Mouse (Mus musculus) heart, embryonic 14.5 days (tissue): ENCODE measurements around the gene Ephb2. TPM values are rescaled to one million over a fixed set of nuclear protein-coding genes. Genes with fewer than 3 reads are reported as not detected.

Source experiments
- ATAC-seq: fragments of 200-750 bp; cut with Nextera tagmentation; 2 replicates; pipeline ENCODE4 v1.8.0; 2017; ENCODE audit warnings: low read depth, moderate TSS enrichment; ENCODE audit not compliant: insufficient number of reproducible peaks, insufficient read depth, low FRiP score
- H3K27ac ChIP-seq, 2 experiments: fragments of 200-500 bp in 1 of 2; fragments of 300-500 bp in 1 of 2; sonication (generic) in 1 of 2; replicated peaks in 1 of 2; 2 replicates each; pipeline ENCODE4 v1.5.1; 2012 to 2014; ENCODE audit warnings: low read depth in 2 of 2, low read length in 2 of 2, control low read depth in 1 of 2, mild to moderate bottlenecking in 1 of 2, mixed read lengths in 1 of 2; ENCODE audit not compliant: control insufficient read depth in 1 of 2, insufficient read depth in 1 of 2
- H3K27me3 ChIP-seq: fragments of 300-500 bp; sonication (generic); 2 replicates; pipeline ENCODE4 v1.6.1; 2014; ENCODE audit warnings: mild to moderate bottlenecking, low read length, control low read depth; ENCODE audit not compliant: control insufficient read depth, insufficient read depth
- H3K36me3 ChIP-seq: fragments of 300-500 bp; sonication (generic); 2 replicates; pipeline ENCODE4 v1.6.1; 2014; ENCODE audit warnings: mild to moderate bottlenecking, control low read depth, low read length, mixed read lengths; ENCODE audit not compliant: control insufficient read depth, insufficient read depth
- H3K4me1 ChIP-seq, 2 experiments: fragments of 200-500 bp in 1 of 2; fragments of 300-500 bp in 1 of 2; sonication (generic) in 1 of 2; 2 replicates each; pipeline ENCODE4 v1.6.1; 2012 to 2014; ENCODE audit warnings: low read length in 2 of 2, control low read depth in 1 of 2, mixed read lengths in 1 of 2; ENCODE audit not compliant: control insufficient read depth in 2 of 2, insufficient read depth in 2 of 2
- H3K4me2 ChIP-seq: fragments of 300-500 bp; sonication (generic); 2 replicates; pipeline ENCODE4 v1.6.1; 2014; ENCODE audit warnings: mild to moderate bottlenecking, low read length
- H3K4me3 ChIP-seq, 2 experiments: fragments of 200-500 bp in 1 of 2; fragments of 300-500 bp in 1 of 2; sonication (generic) in 1 of 2; 2 replicates each; pipeline ENCODE4 v1.5.1; 2012 to 2014; ENCODE audit warnings: low read length in 2 of 2, mild to moderate bottlenecking in 2 of 2, control low read depth in 1 of 2, low read depth in 1 of 2, moderate library complexity in 1 of 2; ENCODE audit not compliant: control insufficient read depth in 1 of 2, insufficient read depth in 1 of 2
- H3K9ac ChIP-seq: fragments of 300-500 bp; sonication (generic); 2 replicates; pipeline ENCODE4 v1.6.1; 2014; ENCODE audit warnings: mild to moderate bottlenecking, low read length
- H3K9me3 ChIP-seq: fragments of 300-500 bp; sonication (generic); 2 replicates; pipeline ENCODE4 v1.6.1; 2016; ENCODE audit warnings: low read length, control low read depth; ENCODE audit not compliant: control insufficient read depth
- WGBS: fragments of 180-500 bp; shearing (Covaris S2); extraction: QIAGEN DNeasy Blood & Tissue Kit; methylation state at CpG from one replicate; pipeline ENCODE4 v1.1.7; 2014; 5-methylcytosine and 5-hydroxymethylcytosine counted together
- polyA plus RNA-seq: library from polyadenylated mRNA; unstranded; fragments of >200 nt; fragmentation: Nextera tagmentation; extraction: Ambion mirVana; gene quantifications from 2 replicates; pipeline ENCODE4 v1.2.1, GENCODE M21; 2014

Gene Ephb2
- polyA plus RNA-seq, 1 experiment from 2014 or later: 1.6 TPM

DNA sequence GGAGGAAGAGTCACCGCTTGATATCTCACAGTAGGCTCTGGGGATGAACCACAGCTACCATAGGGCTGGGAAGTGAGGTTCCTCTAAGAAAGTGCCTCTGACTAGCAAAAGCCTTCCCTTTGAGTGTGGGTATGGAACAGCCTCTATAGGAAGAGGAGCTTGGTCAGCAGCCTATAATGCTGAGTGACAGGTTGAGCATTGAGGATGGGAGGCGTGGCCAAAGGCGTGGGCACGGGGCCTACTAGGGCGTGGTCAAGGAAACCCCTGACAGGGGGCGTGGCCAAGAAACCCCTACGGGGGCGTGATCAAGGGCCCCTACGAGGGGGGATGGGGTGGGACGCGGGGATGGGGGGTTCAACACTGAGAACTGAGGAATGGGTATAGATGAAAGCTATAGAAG lies 96.6 kb downstream of the Ephb2 start:
- Histone ChIP-seq H3K27ac (no peak overlapping the region), H3K9me3 (no peaks in the 10 kb centered on the region), H3K9ac (no peak overlapping the region), H3K4me2 (no peak overlapping the region), H3K4me3 (no peak overlapping the region), H3K36me3 (no peaks in the 10 kb centered on the region), H3K4me1 (peaks cover 19 to 31% of the 10 kb centered on the region in 2 experiments), H3K27me3 (peaks cover 5% of the 10 kb centered on the region; the same call in 1 of the 2 replicates)
- no peak for ATAC-seq
- 21% methylated on average over 11 of the region's 11 CpGs for WGBS

DNA sequence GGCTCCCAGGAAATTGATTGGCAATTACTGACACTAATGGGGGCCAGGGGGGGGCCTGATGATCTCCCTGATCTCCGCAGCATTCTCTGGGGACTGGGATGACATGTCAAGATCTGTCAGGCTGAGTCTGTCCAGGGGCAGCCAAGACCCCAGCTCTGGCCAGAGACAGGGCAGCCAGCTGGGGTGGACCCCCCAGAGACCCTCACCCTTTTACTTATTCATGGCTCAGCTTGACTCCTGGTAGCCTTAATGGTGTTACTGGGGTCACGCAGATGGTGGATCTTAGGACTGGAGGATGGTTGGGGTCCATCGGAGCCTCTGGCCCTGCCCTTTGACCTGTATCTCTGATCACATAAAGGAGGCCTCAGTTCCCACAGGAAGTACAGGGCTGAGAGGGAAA lies 97.5 kb downstream of the Ephb2 start:
- WGBS: 66% methylated on average over 3 of the region's 3 CpGs
- Histone ChIP-seq H3K27me3 (peaks cover 6% of the 10 kb centered on the region; the same call in 1 of the 2 replicates), H3K36me3 (no peaks in the 10 kb centered on the region), H3K27ac (no peak overlapping the region), H3K4me2 (no peak overlapping the region), H3K4me3 (no peak overlapping the region), H3K4me1 (peaks cover 20 to 37% of the 10 kb centered on the region in 2 experiments), H3K9ac (no peak overlapping the region), H3K9me3 (no peaks in the 10 kb centered on the region)
- ATAC-seq: no peak

DNA sequence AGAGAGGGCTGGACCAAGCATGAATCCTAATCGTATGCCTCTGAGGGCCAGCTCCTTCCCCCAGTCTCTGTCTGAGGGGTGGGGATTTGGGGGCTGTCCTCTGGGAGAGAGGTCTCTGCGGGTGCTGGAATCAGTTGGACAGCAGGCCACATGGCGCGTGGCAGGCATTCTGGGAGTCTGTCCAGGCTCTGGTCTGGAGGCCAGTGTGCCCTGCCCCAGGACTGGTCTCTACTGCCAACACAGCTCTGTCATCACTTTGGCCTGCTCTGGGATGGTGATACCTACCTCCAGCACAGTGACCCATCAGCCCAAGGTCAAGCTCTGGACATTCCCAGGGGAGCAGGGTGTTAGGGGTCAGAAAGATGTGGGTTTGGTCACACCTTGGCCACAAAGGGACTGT lies 99.9 kb downstream of the Ephb2 start:
- Histone ChIP-seq H3K4me3 (no peak overlapping the region), H3K4me2 (no peak overlapping the region), H3K9ac (no peak overlapping the region), H3K27me3 (peaks cover 6% of the 10 kb centered on the region; the same call in 1 of the 2 replicates), H3K4me1 (peaks cover 23 to 41% of the 10 kb centered on the region in 2 experiments), H3K9me3 (no peaks in the 10 kb centered on the region), H3K36me3 (no peaks in the 10 kb centered on the region), H3K27ac (no peak overlapping the region)
- WGBS: 21% methylated on average over 4 of the region's 4 CpGs
- no peak for ATAC-seq

DNA sequence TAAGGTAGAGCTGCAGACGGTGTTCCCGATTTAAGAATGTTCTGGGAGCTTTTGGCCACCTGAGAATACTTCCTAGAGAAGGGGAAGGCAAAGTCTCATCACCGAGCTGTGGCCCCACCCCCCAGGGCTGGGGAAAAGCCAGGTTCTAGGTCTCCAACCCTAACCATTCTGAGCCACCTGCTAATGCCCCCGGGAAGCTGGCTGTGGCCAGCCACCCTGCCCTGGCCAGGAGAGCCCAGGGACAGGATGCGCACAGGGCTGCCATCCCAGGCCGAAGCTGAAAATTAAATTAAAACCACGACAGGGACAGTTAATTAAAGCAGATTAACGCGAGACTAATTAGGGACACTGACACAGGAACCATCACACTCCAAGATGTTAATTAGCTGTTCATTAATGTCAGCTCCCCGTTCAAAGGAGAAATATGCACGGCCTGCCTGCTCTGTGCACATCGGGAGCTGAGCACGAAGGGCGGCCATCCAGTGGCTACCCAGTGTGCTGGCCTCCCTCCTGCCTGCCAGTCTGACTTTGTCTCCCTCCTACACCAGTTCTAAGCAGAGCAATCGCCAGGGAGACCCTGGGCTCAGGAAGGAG lies 101.5 kb downstream of the Ephb2 start:
- H3K27ac ChIP-seq: no peak overlapping the region

DNA sequence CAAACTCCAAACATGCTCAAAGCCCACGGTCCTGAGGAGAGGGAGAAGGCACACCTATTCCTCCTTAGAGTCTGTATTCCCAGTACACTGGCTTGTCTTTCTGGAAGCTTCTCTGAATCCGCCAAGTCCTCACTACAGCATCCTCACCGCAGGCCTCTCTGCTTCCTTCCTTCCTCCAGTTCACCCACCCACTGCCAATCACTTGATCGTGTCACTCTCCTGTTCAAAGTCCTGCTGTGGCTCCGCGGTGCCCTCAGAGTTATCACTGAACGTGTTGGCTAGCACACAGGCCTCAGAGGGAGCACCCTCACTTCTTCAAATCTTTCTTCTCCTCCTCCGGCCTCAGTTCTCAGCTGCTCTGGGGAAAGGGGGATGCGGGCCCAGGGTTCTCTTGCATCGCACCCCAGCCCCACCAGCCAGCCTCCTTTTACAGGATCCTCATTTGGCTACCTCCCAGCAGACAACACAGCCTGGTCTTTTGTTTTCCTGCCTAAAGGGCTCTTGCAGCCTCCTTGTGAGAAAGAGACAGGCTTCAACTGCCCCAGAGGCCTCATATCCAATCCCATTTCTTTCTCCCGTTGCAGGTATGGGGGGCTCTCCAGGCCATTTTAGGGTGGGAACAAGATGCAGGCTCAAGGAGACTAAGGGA lies 102.4 kb downstream of the Ephb2 start:
- Histone ChIP-seq H3K36me3 (no peaks in the 10 kb centered on the region), H3K4me3 (no peak overlapping the region), H3K9me3 (no peaks in the 10 kb centered on the region), H3K9ac (no peak overlapping the region; the same call in 1 of the 2 replicates), H3K27ac (no peak overlapping the region), H3K4me1 (peaks cover 23 to 37% of the 10 kb centered on the region in 2 experiments), H3K27me3 (peaks cover 6% of the 10 kb centered on the region; the same call in 1 of the 2 replicates), H3K4me2 (no peak overlapping the region)
- WGBS: 35% methylated on average over 10 of the region's 11 CpGs
- ATAC-seq: no peak

More for the DNA sequence above, 101.5 kb downstream of the Ephb2 start:
- Histone ChIP-seq H3K36me3 (no peaks in the 10 kb centered on the region), H3K4me2 (no peak overlapping the region), H3K27me3 (peaks cover 6% of the 10 kb centered on the region; the same call in 1 of the 2 replicates), H3K9me3 (no peaks in the 10 kb centered on the region), H3K4me1 (peaks cover 23 to 37% of the 10 kb centered on the region in 2 experiments), H3K4me3 (no peak overlapping the region), H3K9ac (no peak overlapping the region)
- WGBS: 87% methylated on average over 15 of the region's 15 CpGs
- no peak for ATAC-seq

DNA sequence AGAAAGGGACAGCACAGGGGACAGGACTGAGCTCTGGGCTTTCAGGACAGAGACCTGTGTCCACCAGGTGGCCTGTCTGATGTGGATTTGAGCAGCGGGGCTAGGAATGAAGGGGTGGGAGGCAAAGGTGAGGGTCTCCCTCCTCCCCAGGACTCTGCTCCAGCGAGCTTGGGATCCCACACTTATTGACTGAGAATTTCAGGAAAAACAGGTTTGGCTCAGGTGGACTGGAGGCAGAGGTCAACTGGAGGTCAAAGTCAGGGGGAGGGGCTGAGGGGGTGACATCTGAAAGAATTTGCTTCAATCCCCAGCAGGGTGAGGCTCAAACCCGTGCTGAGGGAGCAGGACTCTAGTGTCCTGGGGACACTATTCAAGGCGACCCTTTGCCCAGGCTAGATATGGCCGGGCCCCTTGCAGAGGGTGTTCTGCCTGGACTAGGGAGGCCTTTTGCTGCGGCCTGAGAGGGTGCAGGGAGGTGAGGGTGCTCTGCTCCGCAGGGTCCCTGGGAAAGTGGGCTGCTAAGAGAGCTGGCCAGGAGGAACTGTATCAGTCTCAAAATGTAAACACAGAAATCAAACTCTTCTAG lies 103.2 kb downstream of the Ephb2 start:
- 48% methylated on average over 7 of the region's 7 CpGs for WGBS
- Histone ChIP-seq H3K4me3 (no peak overlapping the region), H3K4me2 (no peak overlapping the region), H3K27me3 (peaks cover 6% of the 10 kb centered on the region; the same call in 1 of the 2 replicates), H3K9me3 (no peaks in the 10 kb centered on the region), H3K36me3 (no peaks in the 10 kb centered on the region), H3K4me1 (peaks cover 23 to 37% of the 10 kb centered on the region in 2 experiments), H3K27ac (no peak overlapping the region), H3K9ac (no peak overlapping the region)
- no peak for ATAC-seq

DNA sequence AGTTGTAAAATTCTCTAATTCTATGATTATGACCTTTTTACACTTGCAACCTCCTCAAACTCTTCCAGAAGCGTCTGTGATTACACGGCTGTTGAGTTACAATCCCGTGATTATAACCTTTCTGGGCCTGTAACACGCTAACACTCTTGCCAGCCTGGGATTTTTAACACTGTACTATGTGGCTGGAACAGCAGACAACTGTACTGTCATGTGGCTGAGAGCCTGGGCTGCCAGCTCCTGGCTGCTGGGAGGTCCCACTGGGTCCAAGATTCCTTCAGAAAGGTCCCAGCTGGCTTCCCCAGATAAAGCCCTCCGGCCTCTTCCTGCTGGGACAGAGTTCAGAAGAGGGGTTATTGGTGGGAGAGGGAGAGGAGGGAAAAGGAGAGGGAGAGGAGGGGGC lies 104.0 kb downstream of the Ephb2 start:
- H3K4me2 ChIP-seq: no peak overlapping the region
- H3K9ac ChIP-seq: no peak overlapping the region
- H3K36me3 ChIP-seq: no peaks in the 10 kb centered on the region
- peaks cover 23 to 37% of the 10 kb centered on the region in 2 experiments for H3K4me1 ChIP-seq
- H3K4me3 ChIP-seq: no peak overlapping the region
- H3K9me3 ChIP-seq: no peaks in the 10 kb centered on the region
- peak overlapping the region in 1 of 2 experiments; percentile 35; a peak in 1 of 4 replicates for H3K27ac ChIP-seq
- WGBS: 54% methylated on average over 5 of the region's 5 CpGs
- ATAC-seq: no peak
- H3K27me3 ChIP-seq: peaks cover 6% of the 10 kb centered on the region; the same call in 1 of the 2 replicates
